Mouse (Mus musculus): ENCODE results near the gene Otud7a. TPM values are rescaled to one million over a fixed set of nuclear protein-coding genes. Genes with fewer than 3 reads are reported as not detected.

Gene Otud7a
- 1.8 and 2.6 TPM in 2 replicates for polyA plus RNA-seq (2016; fragmentation: Nextera tagmentation; extraction: Ambion mirVana)

GRCm38 (mm10) chr7:63444484-63445345, at the start of gene Otud7a:
Otud7a (plus strand) TSS chr7:63444751.
- Histone ChIP-seq H3K4me2 (peak within 1 kb of the TSS; percentile 82), H3K9me3 (no peaks in the 10 kb centered on the region), H3K4me1 (peaks cover 7% of the 10 kb centered on the region), H3K27ac (peak within 1 kb of the TSS; percentile 75), H3K36me3 (replicated peaks) (no peaks in the 10 kb centered on the region), H3K9ac (peak within 1 kb of the TSS; percentile 75), H3K4me3 (replicated peaks) (peak within 1 kb of the TSS; percentile 76), H3K27me3 (peaks cover 5% of the 10 kb centered on the region; the same call in 1 of the 2 replicates)
- under 1% methylated on average over 90 of the region's 123 CpGs for WGBS
- peak; percentile 94 for ATAC-seq (ENCODE audit: low FRiP score)

DNA sequence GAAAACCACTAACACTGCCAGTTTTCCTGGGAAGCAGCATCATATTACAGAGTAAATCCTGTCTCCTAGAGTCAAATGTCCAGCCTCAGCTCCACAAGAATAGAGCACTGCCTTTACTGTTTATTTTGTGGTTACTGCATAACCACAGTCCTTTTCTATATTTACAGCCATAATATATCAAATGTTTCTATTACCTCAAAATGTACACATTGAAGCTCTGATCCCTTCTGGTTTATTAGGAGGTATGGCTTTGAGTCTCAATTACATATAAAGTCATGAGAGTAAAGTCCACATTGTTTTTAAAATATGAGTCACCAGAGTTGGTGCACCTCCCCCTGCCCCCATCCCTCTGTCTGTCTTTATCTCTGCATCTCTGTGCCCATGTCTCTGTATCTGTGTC, 38.6 kb upstream of the Otud7a start:
- no peak overlapping the region for H3K27ac ChIP-seq
- H3K4me3 ChIP-seq (replicated peaks) = no peak overlapping the region
- H3K36me3 ChIP-seq (replicated peaks) = no peaks in the 10 kb centered on the region
- ATAC-seq (ENCODE audit: low FRiP score) = no peak
- H3K4me2 ChIP-seq = no peak overlapping the region
- no peak overlapping the region for H3K9ac ChIP-seq
- no peaks in the 10 kb centered on the region for H3K9me3 ChIP-seq
- H3K4me1 ChIP-seq = no peaks in the 10 kb centered on the region
- no peaks in the 10 kb centered on the region for H3K27me3 ChIP-seq

GRCm38 (mm10) chr7:63445346-63445700, 772 bp downstream of the Otud7a start:
- H3K27me3 ChIP-seq = peaks cover 5% of the 10 kb centered on the region; the same call in 1 of the 2 replicates
- H3K9ac ChIP-seq = peak overlapping the region; percentile 75
- H3K36me3 ChIP-seq (replicated peaks) = no peaks in the 10 kb centered on the region
- peak; percentile 7; the same call in 1 of the 2 replicates for ATAC-seq (ENCODE audit: low FRiP score)
- peak overlapping the region; percentile 76 for H3K4me3 ChIP-seq (replicated peaks)
- 21% methylated on average over 10 of the region's 10 CpGs for WGBS
- peak overlapping the region; percentile 82 for H3K4me2 ChIP-seq
- H3K9me3 ChIP-seq = no peaks in the 10 kb centered on the region
- H3K27ac ChIP-seq = no peak overlapping the region
- H3K4me1 ChIP-seq = peaks cover 7% of the 10 kb centered on the region

DNA sequence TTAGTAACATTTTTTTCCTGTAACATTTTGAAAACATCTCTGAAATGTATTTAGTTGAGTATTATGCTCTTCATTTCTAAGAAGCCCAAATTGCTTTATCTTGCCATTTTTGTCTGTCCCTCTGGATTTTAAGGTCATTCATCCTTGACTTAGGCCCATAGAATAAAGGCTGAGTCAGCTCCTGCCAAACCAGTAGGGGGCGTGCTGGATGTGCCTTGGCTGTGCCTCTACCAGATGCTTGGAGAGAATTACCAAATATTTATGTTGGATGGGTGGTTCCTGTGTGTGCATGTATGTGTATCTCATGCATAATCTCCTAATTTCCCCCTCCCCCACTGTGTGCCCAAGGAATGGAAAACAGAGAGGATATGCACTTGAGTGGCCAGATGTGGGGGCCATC, 2.4 kb downstream of the Otud7a start:
- no peak overlapping the region for H3K27ac ChIP-seq
- H3K4me3 ChIP-seq (replicated peaks) = no peak overlapping the region
- H3K27me3 ChIP-seq = peaks cover 5% of the 10 kb centered on the region; the same call in 1 of the 2 replicates
- 55% methylated on average over 1 of the region's 1 CpGs for WGBS
- no peak for ATAC-seq (ENCODE audit: low FRiP score)
- H3K4me1 ChIP-seq = peaks cover 7% of the 10 kb centered on the region
- no peak overlapping the region for H3K9ac ChIP-seq
- no peaks in the 10 kb centered on the region for H3K36me3 ChIP-seq (replicated peaks)
- no peaks in the 10 kb centered on the region for H3K9me3 ChIP-seq
- H3K4me2 ChIP-seq = no peak overlapping the region

DNA sequence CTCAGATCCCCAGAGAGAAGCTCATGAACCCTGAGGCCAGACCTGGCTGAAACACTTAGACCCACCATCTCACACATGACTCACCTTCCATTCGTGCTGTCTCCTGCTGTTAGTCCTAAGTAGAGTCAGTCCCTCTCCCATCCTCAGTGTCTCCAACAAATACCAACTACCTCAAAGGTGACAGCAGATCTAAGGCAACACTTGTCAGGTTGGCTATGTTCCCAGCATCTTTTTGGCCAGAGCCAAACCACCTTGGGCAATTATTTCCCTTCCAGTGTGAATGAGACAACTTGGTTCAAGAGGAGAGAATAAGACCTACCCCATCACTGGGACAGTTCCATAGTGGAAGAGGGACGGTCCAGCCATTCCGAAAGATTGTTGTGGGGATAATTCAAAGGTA, 10.7 kb downstream of the Otud7a start:
- no peaks in the 10 kb centered on the region for H3K36me3 ChIP-seq (replicated peaks)
- H3K4me1 ChIP-seq = no peaks in the 10 kb centered on the region
- no peak overlapping the region for H3K27ac ChIP-seq
- 78% methylated on average over 3 of the region's 3 CpGs for WGBS
- H3K4me2 ChIP-seq = no peak overlapping the region
- no peak overlapping the region for H3K9ac ChIP-seq
- no peak for ATAC-seq (ENCODE audit: low FRiP score)
- no peaks in the 10 kb centered on the region for H3K27me3 ChIP-seq
- H3K9me3 ChIP-seq = no peaks in the 10 kb centered on the region
- no peak overlapping the region for H3K4me3 ChIP-seq (replicated peaks)

GRCm38 (mm10) chr7:63462234-63462633, 17.7 kb downstream of the Otud7a start:
- no peak for ATAC-seq (ENCODE audit: low FRiP score)
- Histone ChIP-seq H3K4me3 (replicated peaks) (no peak overlapping the region), H3K27me3 (no peaks in the 10 kb centered on the region), H3K9me3 (no peaks in the 10 kb centered on the region), H3K27ac (no peak overlapping the region), H3K4me1 (no peaks in the 10 kb centered on the region), H3K36me3 (replicated peaks) (no peaks in the 10 kb centered on the region), H3K4me2 (no peak overlapping the region), H3K9ac (no peak overlapping the region)
- WGBS = 74% methylated on average over 2 of the region's 2 CpGs

DNA sequence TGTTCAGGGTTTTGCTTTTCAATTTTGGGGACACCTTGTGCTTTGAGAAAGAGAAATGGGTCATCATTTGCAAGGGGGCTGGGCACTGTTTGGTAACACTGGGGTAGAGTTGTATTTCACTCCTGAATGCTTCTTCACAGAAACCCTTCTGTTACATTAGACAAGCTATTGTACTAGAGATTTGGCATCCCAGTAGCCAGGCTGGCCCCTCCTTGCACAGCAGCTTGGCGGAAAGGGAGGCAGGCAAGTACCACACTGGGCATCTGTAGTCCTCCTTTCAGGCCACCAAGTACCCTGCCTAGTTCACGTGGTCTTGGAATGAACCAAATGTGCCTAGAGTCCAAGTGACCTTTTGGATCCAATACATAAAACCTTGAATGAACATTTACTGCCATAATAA, 18.1 kb downstream of the Otud7a start:
- H3K4me3 ChIP-seq (replicated peaks) = no peak overlapping the region
- no peaks in the 10 kb centered on the region for H3K4me1 ChIP-seq
- no peaks in the 10 kb centered on the region for H3K9me3 ChIP-seq
- no peak for ATAC-seq (ENCODE audit: low FRiP score)
- 65% methylated on average over 2 of the region's 2 CpGs for WGBS
- no peaks in the 10 kb centered on the region for H3K27me3 ChIP-seq
- H3K4me2 ChIP-seq = no peak overlapping the region
- no peak overlapping the region for H3K9ac ChIP-seq
- no peaks in the 10 kb centered on the region for H3K36me3 ChIP-seq (replicated peaks)
- no peak overlapping the region for H3K27ac ChIP-seq

GRCm38 (mm10) chr7:63466729-63467128, 22.2 kb downstream of the Otud7a start:
- WGBS = 92% methylated on average over 6 of the region's 6 CpGs

GRCm38 (mm10) chr7:63468258-63468657, 23.7 kb downstream of the Otud7a start:
- Histone ChIP-seq H3K36me3 (replicated peaks) (no peaks in the 10 kb centered on the region), H3K9ac (no peak overlapping the region), H3K4me1 (no peaks in the 10 kb centered on the region), H3K4me3 (replicated peaks) (no peak overlapping the region), H3K4me2 (no peak overlapping the region), H3K27me3 (no peaks in the 10 kb centered on the region), H3K27ac (no peak overlapping the region), H3K9me3 (no peaks in the 10 kb centered on the region)
- ATAC-seq (ENCODE audit: low FRiP score) = no peak
- WGBS = 88% methylated on average over 3 of the region's 3 CpGs

More at GRCm38 (mm10) chr7:63466729-63467128, 22.2 kb downstream of the Otud7a start:
- Histone ChIP-seq H3K27me3 (no peaks in the 10 kb centered on the region), H3K4me3 (replicated peaks) (no peak overlapping the region), H3K4me2 (no peak overlapping the region), H3K36me3 (replicated peaks) (no peaks in the 10 kb centered on the region), H3K27ac (no peak overlapping the region), H3K9ac (no peak overlapping the region), H3K9me3 (no peaks in the 10 kb centered on the region), H3K4me1 (no peaks in the 10 kb centered on the region)
- ATAC-seq (ENCODE audit: low FRiP score) = no peak

- Histone ChIP-seq H3K4me3 (replicated peaks) (no peak overlapping the region), H3K4me1 (no peaks in the 10 kb centered on the region), H3K27ac (no peak overlapping the region), H3K4me2 (no peak overlapping the region), H3K27me3 (no peaks in the 10 kb centered on the region), H3K36me3 (replicated peaks) (no peaks in the 10 kb centered on the region), H3K9me3 (no peaks in the 10 kb centered on the region), H3K9ac (no peak overlapping the region)
- no peak for ATAC-seq (ENCODE audit: low FRiP score)
- WGBS = 93% methylated on average over 2 of the region's 2 CpGs
These were observed 38.5 kb downstream of the Otud7a start for GRCm38 (mm10) chr7:63483091-63483490.

- no peak for ATAC-seq (ENCODE audit: low FRiP score)
- no peak overlapping the region for H3K4me3 ChIP-seq (replicated peaks)
- no peak overlapping the region for H3K27ac ChIP-seq
- no peaks in the 10 kb centered on the region for H3K9me3 ChIP-seq
- WGBS = 79% methylated on average over 9 of the region's 9 CpGs
- no peak overlapping the region for H3K9ac ChIP-seq
- H3K27me3 ChIP-seq = no peaks in the 10 kb centered on the region
- no peaks in the 10 kb centered on the region for H3K36me3 ChIP-seq (replicated peaks)
- H3K4me2 ChIP-seq = no peak overlapping the region
- H3K4me1 ChIP-seq = no peaks in the 10 kb centered on the region
These were observed 52.5 kb downstream of the Otud7a start for GRCm38 (mm10) chr7:63497051-63497547.

DNA sequence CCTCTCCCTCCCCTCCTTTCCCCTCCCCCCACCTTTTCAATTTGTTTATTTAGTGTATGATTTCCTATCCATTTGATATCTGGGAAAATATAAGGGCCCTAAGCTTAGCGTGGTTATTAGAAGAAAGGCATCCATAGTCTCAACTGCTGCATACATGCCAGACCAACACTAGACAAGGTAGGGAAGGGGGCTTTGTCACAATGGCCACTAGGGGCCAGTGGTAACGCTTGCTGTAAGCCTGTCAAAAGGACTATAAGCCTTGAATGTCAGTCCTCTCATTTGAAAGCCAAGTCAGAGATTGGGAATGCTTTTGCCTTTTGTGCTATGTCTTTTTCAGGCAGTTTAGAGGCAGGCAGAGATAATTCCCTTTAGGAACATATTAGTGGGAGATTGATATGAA, 59.7 kb downstream of the Otud7a start:
- Histone ChIP-seq H3K4me1 (no peaks in the 10 kb centered on the region), H3K36me3 (replicated peaks) (no peaks in the 10 kb centered on the region), H3K9me3 (no peaks in the 10 kb centered on the region), H3K4me3 (replicated peaks) (no peak overlapping the region), H3K4me2 (no peak overlapping the region), H3K27me3 (no peaks in the 10 kb centered on the region), H3K9ac (no peak overlapping the region), H3K27ac (no peak overlapping the region)
- 29% methylated on average over 2 of the region's 2 CpGs for WGBS
- peak; percentile 75 for ATAC-seq (ENCODE audit: low FRiP score)

DNA sequence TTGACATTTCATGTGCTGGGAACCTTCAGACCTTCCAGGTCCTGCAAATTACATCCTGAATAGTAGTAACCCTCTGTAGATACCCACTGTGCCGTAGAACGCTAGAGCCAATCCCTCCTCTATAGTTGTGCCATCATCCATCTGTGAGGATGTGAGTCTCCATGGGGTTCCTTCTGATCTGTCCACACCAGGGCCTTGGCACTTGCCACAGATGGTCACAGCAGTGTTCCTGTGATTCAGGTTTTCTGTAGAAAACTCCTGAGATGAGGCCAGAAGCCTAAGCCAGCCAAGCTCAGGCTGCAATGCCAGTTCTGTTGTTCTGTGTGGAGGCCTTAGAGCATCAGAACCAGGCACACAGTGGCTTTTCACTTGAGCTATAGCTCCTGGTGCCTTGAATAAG, 63.5 kb downstream of the Otud7a start:
- no peak for ATAC-seq (ENCODE audit: low FRiP score)
- H3K4me1 ChIP-seq = no peaks in the 10 kb centered on the region
- WGBS = 93% methylated on average over 2 of the region's 2 CpGs
- H3K4me3 ChIP-seq (replicated peaks) = no peak overlapping the region
- H3K9me3 ChIP-seq = no peaks in the 10 kb centered on the region
- H3K9ac ChIP-seq = no peak overlapping the region
- H3K4me2 ChIP-seq = no peak overlapping the region
- no peaks in the 10 kb centered on the region for H3K27me3 ChIP-seq
- no peak overlapping the region for H3K27ac ChIP-seq
- no peaks in the 10 kb centered on the region for H3K36me3 ChIP-seq (replicated peaks)
